Mouse (Mus musculus): ENCODE results near the gene Jph3.

Jph3 gene

GRCm38 (mm10) chr8:121832061-121832460 lies 102.6 kb downstream of the Jph3 start:
- WGBS, result 80% methylated on average over 2 of the region's 2 CpGs

DNA sequence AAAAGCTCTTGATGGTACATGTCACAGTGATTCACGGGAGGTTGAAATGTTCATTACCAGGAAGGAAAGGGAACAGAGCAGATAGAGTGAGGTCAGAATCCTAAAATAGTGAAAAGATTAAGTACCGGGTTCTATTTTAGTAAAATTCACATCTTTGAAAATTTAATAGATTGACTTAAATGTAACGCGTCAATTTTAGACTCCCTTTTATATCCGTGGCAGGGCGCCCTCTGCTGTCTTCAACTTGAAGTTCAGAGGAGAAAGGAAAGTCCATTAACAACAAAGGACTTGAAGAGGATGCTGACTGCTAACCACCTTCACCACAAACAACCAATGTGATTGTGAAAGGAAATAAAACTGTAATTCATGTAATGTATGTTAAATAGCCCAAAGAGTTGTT lies 103.1 kb downstream of the Jph3 start:
- WGBS, result 8% methylated on average over 6 of the region's 6 CpGs

GRCm38 (mm10) chr8:121841242-121841641 lies 111.8 kb downstream of the Jph3 start:
- 47% methylated on average over 8 of the region's 8 CpGs for WGBS

DNA sequence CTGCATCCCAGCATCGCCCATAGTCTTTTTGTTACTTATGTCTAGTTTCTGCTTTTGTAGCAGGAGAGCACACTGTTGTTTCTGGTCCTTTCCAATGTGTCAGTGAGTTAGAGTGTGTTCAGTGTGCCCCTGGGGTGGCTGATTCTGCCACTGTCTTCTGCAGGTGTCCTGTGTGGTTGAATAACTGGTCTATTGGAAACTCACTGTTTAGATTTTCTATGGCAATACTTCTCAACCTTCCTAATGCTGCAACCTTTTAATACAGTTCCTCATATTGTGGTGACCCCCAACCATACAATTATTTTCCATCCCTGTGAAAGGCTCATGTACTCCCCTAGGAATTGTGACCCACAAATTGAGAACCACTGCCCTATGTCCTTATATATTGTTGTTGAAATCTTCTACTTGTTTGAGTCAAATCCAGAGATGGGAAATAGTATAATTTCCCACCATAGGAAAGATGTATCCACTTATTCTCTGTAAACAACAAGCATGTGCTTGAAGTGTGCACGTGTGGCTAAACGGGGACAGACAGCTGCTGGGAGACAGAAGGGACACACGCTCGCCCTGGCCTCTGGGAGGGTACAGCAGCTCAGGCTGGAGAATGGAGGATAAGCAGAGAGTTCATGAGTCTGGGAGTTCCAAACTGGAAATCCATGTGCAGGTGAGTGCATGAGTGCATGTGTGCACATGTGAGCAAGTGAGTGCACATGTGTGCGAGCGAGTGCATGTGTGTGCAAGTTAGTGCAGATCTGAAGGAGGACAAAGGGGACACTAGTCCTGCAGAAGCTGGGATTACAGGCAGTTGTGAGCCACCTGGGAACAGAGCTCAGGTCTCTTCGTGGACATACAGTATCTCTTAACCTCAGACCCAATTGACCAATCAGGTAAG lies 112.9 kb downstream of the Jph3 start:
- 91% methylated on average over 8 of the region's 8 CpGs for WGBS

DNA sequence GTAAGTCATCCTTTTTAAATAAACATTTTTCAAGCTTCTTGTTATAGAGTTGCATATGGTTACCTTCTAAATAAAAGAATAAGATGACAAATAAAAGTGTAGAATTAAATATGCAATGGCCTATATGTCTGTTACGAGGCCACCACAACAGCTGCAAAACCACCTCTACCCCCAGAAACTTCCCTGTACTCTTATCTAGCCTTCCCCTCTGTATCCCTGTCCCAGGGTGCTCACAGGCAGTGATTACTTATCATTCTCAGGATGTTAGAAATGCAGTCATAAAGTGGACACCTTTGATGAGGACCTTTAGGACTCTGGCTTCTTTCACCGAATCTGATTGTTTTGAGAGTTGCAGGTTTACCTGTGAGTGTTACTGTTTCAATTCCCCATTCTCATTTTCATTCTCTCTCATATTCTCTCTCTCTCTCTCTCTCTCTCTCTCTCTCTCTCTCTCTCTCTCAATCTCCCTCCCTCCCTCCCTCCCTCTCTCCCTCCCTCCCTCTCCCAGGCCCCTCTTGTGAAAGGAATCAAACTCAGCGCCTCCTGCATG lies 113.8 kb downstream of the Jph3 start:
- 91% methylated on average over 3 of the region's 3 CpGs for WGBS

Measured in cerebral cortex, adult 2 months (tissue).